ENCODE assay signal across 14 mouse cellular contexts in the genomic region with DNA sequence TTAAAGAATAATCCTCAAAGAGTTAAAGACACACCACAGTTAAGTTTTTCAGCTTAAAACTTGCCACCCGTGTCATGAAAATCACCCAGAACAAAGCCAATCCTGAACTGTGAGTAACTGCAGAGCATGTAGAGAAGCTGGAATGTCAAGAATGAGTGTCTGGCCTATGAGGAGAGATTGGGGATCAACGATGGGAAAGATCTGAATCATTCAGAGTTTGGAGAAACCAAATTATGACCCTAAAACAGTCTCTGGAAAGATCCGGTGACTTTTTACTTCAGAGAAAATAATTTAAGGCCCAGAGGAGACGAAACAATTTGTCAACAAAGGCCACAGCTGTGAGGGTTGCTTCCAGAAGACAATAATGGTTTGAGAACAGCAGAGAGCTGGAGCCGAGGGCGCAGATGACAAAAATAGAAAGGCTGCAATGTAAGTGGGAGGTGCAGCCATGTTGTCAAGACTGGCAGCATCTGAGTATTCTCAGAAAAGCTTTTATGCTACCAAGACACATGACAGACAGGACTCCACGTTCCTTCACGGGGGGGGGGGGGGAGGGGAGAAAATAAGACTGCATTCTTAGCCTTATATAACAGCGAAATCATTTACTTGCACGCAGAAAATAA. TPM values are rescaled to one million over a fixed set of nuclear protein-coding genes. Genes with fewer than 3 reads are reported as not detected.
DNase-seq lines count a peak whose midpoint lies in the region; ATAC-seq and TF ChIP-seq lines count a peak whose summit lies in the region.
"Had no signal": no experiment of that assay in that cellular context is flagged by ENCODE, and none has a peak within 500 bp of the region (broad histone marks: within the 10 kb centered on the region; RNA-seq: fewer than 3 reads in every experiment).

No protein-coding gene starts in this region.

- ATAC-seq in embryonic facial prominence, embryonic 14.5 days (ENCODE audit: low read depth) = peak; percentile 33; the same call in 1 of the 2 replicates
- ATAC-seq in heart, embryonic 11.5 days (replicated peaks; ENCODE audit: insufficient number of reproducible peaks, low FRiP score, low TSS enrichment) = no peak
- peak; percentile 62 for ATAC-seq in Patski
- ATAC-seq in heart, embryonic 15.5 days (replicated peaks; ENCODE audit: insufficient number of reproducible peaks, insufficient read depth, low FRiP score, low read depth) = no peak
- no peak for ATAC-seq in frontal cortex, adult (ENCODE audit: low TSS enrichment)
- ATAC-seq in liver, embryonic 11.5 days (replicated peaks; ENCODE audit: low FRiP score) = no peak

- in situ Hi-C loops in Patski (cut with MboI; ENCODE audit: low pct_unique_long_range_greater_than_20kb) = no loop called here

- H3K4me1 ChIP-seq in embryonic facial prominence, embryonic 14.5 days (ENCODE audit: control insufficient read depth, insufficient read depth, low read length) = peaks cover 3% of the 10 kb centered on the region; the same call in 1 of the 2 replicates
- H3K4me1 ChIP-seq in embryonic facial prominence, embryonic 10.5 days = no peaks in the 10 kb centered on the region; the same call in 1 of the 2 replicates
- H3K4me1 ChIP-seq in heart, embryonic 11.5 days (ENCODE audit: control insufficient read depth, insufficient read depth, low read length) = peaks cover 7% of the 10 kb centered on the region; the same call in 1 of the 2 replicates
- H3K4me1 ChIP-seq in heart, embryonic 15.5 days (replicated peaks) = peaks cover 13% of the 10 kb centered on the region; the same call in 1 of the 2 replicates
- H3K4me1 ChIP-seq in liver, embryonic 11.5 days (replicated peaks; ENCODE audit: control insufficient read depth, insufficient read depth, low read length) = no peaks in the 10 kb centered on the region

- H3K4me2 ChIP-seq in embryonic facial prominence, embryonic 14.5 days (ENCODE audit: low read depth, low read length) = no peak overlapping the region
- no peak overlapping the region for H3K4me2 ChIP-seq in heart, embryonic 11.5 days
- H3K4me2 ChIP-seq in heart, embryonic 15.5 days = no peak overlapping the region
- H3K4me2 ChIP-seq in liver, embryonic 11.5 days = no peak overlapping the region

- no peak overlapping the region for H3K9ac ChIP-seq in embryonic facial prominence, embryonic 14.5 days (ENCODE audit: low read depth, low read length)
- no peak overlapping the region for H3K9ac ChIP-seq in heart, embryonic 11.5 days (ENCODE audit: low read depth, low read length)
- no peak overlapping the region for H3K9ac ChIP-seq in heart, embryonic 15.5 days
- H3K9ac ChIP-seq in liver, embryonic 11.5 days (ENCODE audit: low read depth, low read length) = no peak overlapping the region

- WGBS in embryonic facial prominence, embryonic 14.5 days = 46% methylated on average over 10 of the region's 10 CpGs
- 68% methylated on average over 10 of the region's 10 CpGs for WGBS in embryonic facial prominence, embryonic 10.5 days
- WGBS in heart, embryonic 11.5 days (ENCODE audit: insufficient replicate concordance) = 40% methylated on average over 10 of the region's 10 CpGs
- 34% methylated on average over 10 of the region's 10 CpGs for WGBS in heart, embryonic 15.5 days
- 56% methylated on average over 10 of the region's 10 CpGs for WGBS in liver, embryonic 11.5 days

- CTCF ChIA-PET in Patski (lab: Charles Lee) = interaction anchor here (0.7 kb wide), 1 partner anchor 17 kb away, joined by 3 read pairs; no protein-coding TSS in a partner anchor

- peak; percentile 48 for DNase-seq in embryonic facial prominence, embryonic 14.5 days (ENCODE audit: low spot score)
- DNase-seq in embryonic facial prominence, embryonic 10.5 days (ENCODE audit: low spot score) = no peak
- DNase-seq in heart, postnatal 25 days (ENCODE audit: low spot score) = no peak
- no peak for DNase-seq in Patski (ENCODE audit: low read depth, low spot score)
- DNase-seq in liver, embryonic 11.5 days (ENCODE audit: low spot score) = no peak
- DNase-seq: adrenal gland, postnatal 36 days; cerebellum, adult 18-20 months; embryo, embryonic 11 days; kidney, adult 9 months; lung, adult 2 months; retina, postnatal 1 day had no signal

- H3K27me3 ChIP-seq in embryonic facial prominence, embryonic 14.5 days (replicated peaks; ENCODE audit: control insufficient read depth, insufficient read depth, low read length) = no peaks in the 10 kb centered on the region
- no peaks in the 10 kb centered on the region for H3K27me3 ChIP-seq in embryonic facial prominence, embryonic 10.5 days (replicated peaks; ENCODE audit: low read depth, poor library complexity, severe bottlenecking)
- no peaks in the 10 kb centered on the region for H3K27me3 ChIP-seq in heart, embryonic 11.5 days (ENCODE audit: control insufficient read depth, insufficient read depth, low read length)
- no peaks in the 10 kb centered on the region for H3K27me3 ChIP-seq in Patski
- no peaks in the 10 kb centered on the region for H3K27me3 ChIP-seq in heart, embryonic 15.5 days
- H3K27me3 ChIP-seq in liver, embryonic 11.5 days (replicated peaks; ENCODE audit: control insufficient read depth, insufficient read depth, low read length) = no peaks in the 10 kb centered on the region

- TF ChIP-seq CTCF in Patski (IDR thresholded peaks at IDR 0.05) = no peak

- no peak overlapping the region for H3K4me3 ChIP-seq in embryonic facial prominence, embryonic 14.5 days (ENCODE audit: low read depth, low read length)
- H3K4me3 ChIP-seq in embryonic facial prominence, embryonic 10.5 days = no peak overlapping the region
- no peak overlapping the region for H3K4me3 ChIP-seq in heart, embryonic 11.5 days (ENCODE audit: low read depth, low read length)
- H3K4me3 ChIP-seq in heart, embryonic 15.5 days = no peak overlapping the region
- H3K4me3 ChIP-seq in liver, embryonic 11.5 days (ENCODE audit: low read depth, low read length) = no peak overlapping the region

- no peaks in the 10 kb centered on the region for H3K9me3 ChIP-seq in embryonic facial prominence, embryonic 14.5 days (ENCODE audit: control insufficient read depth, low read length)
- no peaks in the 10 kb centered on the region for H3K9me3 ChIP-seq in embryonic facial prominence, embryonic 10.5 days
- H3K9me3 ChIP-seq in heart, embryonic 11.5 days (replicated peaks; ENCODE audit: control insufficient read depth, low read length) = no peaks in the 10 kb centered on the region
- no peaks in the 10 kb centered on the region for H3K9me3 ChIP-seq in heart, embryonic 15.5 days (replicated peaks)
- no peaks in the 10 kb centered on the region for H3K9me3 ChIP-seq in liver, embryonic 11.5 days (ENCODE audit: control insufficient read depth, low read length)

- intact Hi-C loops in heart, postnatal 25 days (cut with DNase I) = no loop called here

- H3K27ac ChIP-seq in embryonic facial prominence, embryonic 14.5 days (replicated peaks; ENCODE audit: low read depth, low read length) = peak overlapping the region; percentile 53; the same call in 1 of the 2 replicates
- no peak overlapping the region for H3K27ac ChIP-seq in embryonic facial prominence, embryonic 10.5 days (replicated peaks)
- H3K27ac ChIP-seq in heart, embryonic 11.5 days (ENCODE audit: low read depth, low read length) = peak overlapping the region; percentile 88
- peak overlapping the region; percentile 83 for H3K27ac ChIP-seq in heart, embryonic 15.5 days
- no peak overlapping the region for H3K27ac ChIP-seq in liver, embryonic 11.5 days (ENCODE audit: low read depth, low read length)

- H3K36me3 ChIP-seq in embryonic facial prominence, embryonic 14.5 days (ENCODE audit: control insufficient read depth, insufficient read depth, low read length) = no peaks in the 10 kb centered on the region
- no peaks in the 10 kb centered on the region for H3K36me3 ChIP-seq in embryonic facial prominence, embryonic 10.5 days (replicated peaks)
- no peaks in the 10 kb centered on the region for H3K36me3 ChIP-seq in heart, embryonic 11.5 days (ENCODE audit: control insufficient read depth, insufficient read depth, low read length)
- no peaks in the 10 kb centered on the region for H3K36me3 ChIP-seq in heart, embryonic 15.5 days
- H3K36me3 ChIP-seq in liver, embryonic 11.5 days (ENCODE audit: control insufficient read depth, insufficient read depth, low read length) = no peaks in the 10 kb centered on the region

- POLR2A ChIA-PET in Patski (lab: Charles Lee) = no interaction called here

RNA-seq across cellular contexts. Expression of a gene that starts 20.2 kb away (rescaled TPM):
- 2.5 and 2.8 TPM in 2 replicates for polyA plus RNA-seq in embryonic facial prominence, embryonic 14.5 days (2014; fragmentation: Nextera tagmentation; extraction: Ambion mirVana)
- 0.41 TPM in 1 of 2 replicates, not detected in the other for polyA plus RNA-seq in embryonic facial prominence, embryonic 10.5 days (2016; fragmentation: Nextera tagmentation; extraction: Ambion mirVana)
- polyA plus RNA-seq in heart, embryonic 11.5 days (2014; fragmentation: Nextera tagmentation; extraction: Ambion mirVana) = 1.6 and 2.2 TPM in 2 replicates
- total RNA-seq in heart, postnatal 25 days (2021) = 1 to 10 TPM; 6.7 to 7.2 TPM
- 0.19 TPM for polyA plus RNA-seq in Patski (2021)
- polyA plus RNA-seq in heart, embryonic 15.5 days (2015; fragmentation: Nextera tagmentation; extraction: Ambion mirVana) = 1.9 and 4.6 TPM in 2 replicates
- polyA plus RNA-seq in liver, embryonic 11.5 days (2014; fragmentation: Nextera tagmentation; extraction: Ambion mirVana) = 1.1 and 1.8 TPM in 2 replicates

RNA-seq across cellular contexts. Expression of a gene that starts 29.3 kb away (rescaled TPM):
- 42.6 and 57.8 TPM in 2 replicates for polyA plus RNA-seq in embryonic facial prominence, embryonic 14.5 days (2014; fragmentation: Nextera tagmentation; extraction: Ambion mirVana)
- 7.0 and 7.7 TPM in 2 replicates for polyA plus RNA-seq in embryonic facial prominence, embryonic 10.5 days (2016; fragmentation: Nextera tagmentation; extraction: Ambion mirVana)
- polyA plus RNA-seq in heart, embryonic 11.5 days (2014; fragmentation: Nextera tagmentation; extraction: Ambion mirVana) = 38.5 and 45.3 TPM in 2 replicates
- 10 to 100 TPM; 64.5 to 74.4 TPM for total RNA-seq in heart, postnatal 25 days (2021)
- polyA plus RNA-seq in Patski (2021) = not detected
- polyA plus RNA-seq in heart, embryonic 15.5 days (2015; fragmentation: Nextera tagmentation; extraction: Ambion mirVana) = 103 and 106 TPM in 2 replicates
- 33.2 and 33.3 TPM in 2 replicates for polyA plus RNA-seq in liver, embryonic 11.5 days (2014; fragmentation: Nextera tagmentation; extraction: Ambion mirVana)

RNA-seq across cellular contexts. Expression of a gene that starts 36.2 kb away (rescaled TPM):
- polyA plus RNA-seq in embryonic facial prominence, embryonic 14.5 days (2014; fragmentation: Nextera tagmentation; extraction: Ambion mirVana) = 8.5 and 9.3 TPM in 2 replicates
- polyA plus RNA-seq in embryonic facial prominence, embryonic 10.5 days (2016; fragmentation: Nextera tagmentation; extraction: Ambion mirVana) = 0.31 and 0.66 TPM in 2 replicates
- 0.64 and 1.2 TPM in 2 replicates for polyA plus RNA-seq in heart, embryonic 11.5 days (2014; fragmentation: Nextera tagmentation; extraction: Ambion mirVana)
- 10 to 100 TPM; 13.7 to 14.9 TPM for total RNA-seq in heart, postnatal 25 days (2021)
- polyA plus RNA-seq in Patski (2021) = 0.17 TPM
- polyA plus RNA-seq in heart, embryonic 15.5 days (2015; fragmentation: Nextera tagmentation; extraction: Ambion mirVana) = 4.7 and 9.0 TPM in 2 replicates
- polyA plus RNA-seq in liver, embryonic 11.5 days (2014; fragmentation: Nextera tagmentation; extraction: Ambion mirVana) = 0.15 and 0.48 TPM in 2 replicates

RNA-seq across cellular contexts. Expression of a gene that starts 42.2 kb away (rescaled TPM):
- 34.7 and 39.3 TPM in 2 replicates for polyA plus RNA-seq in embryonic facial prominence, embryonic 14.5 days (2014; fragmentation: Nextera tagmentation; extraction: Ambion mirVana)
- polyA plus RNA-seq in embryonic facial prominence, embryonic 10.5 days (2016; fragmentation: Nextera tagmentation; extraction: Ambion mirVana) = 0.71 and 0.88 TPM in 2 replicates
- 2.0 and 2.1 TPM in 2 replicates for polyA plus RNA-seq in heart, embryonic 11.5 days (2014; fragmentation: Nextera tagmentation; extraction: Ambion mirVana)
- 1 to 10 TPM; 1.1 to 1.4 TPM for total RNA-seq in heart, postnatal 25 days (2021)
- polyA plus RNA-seq in Patski (2021) = not detected
- 2.1 and 6.9 TPM in 2 replicates for polyA plus RNA-seq in heart, embryonic 15.5 days (2015; fragmentation: Nextera tagmentation; extraction: Ambion mirVana)
- 8.5 and 9.2 TPM in 2 replicates for polyA plus RNA-seq in liver, embryonic 11.5 days (2014; fragmentation: Nextera tagmentation; extraction: Ambion mirVana)

Comparison
In these comparisons a context has a peak if more than half of its experiments do, and no peak if none do; other contexts are left out.
1. H3K27ac ChIP-seq: peak in embryonic facial prominence, embryonic 14.5 days (single experiment), heart, embryonic 11.5 days (single experiment) and heart, embryonic 15.5 days (single experiment); none in embryonic facial prominence, embryonic 10.5 days (single experiment) and liver, embryonic 11.5 days (single experiment).
2. ATAC-seq: peak in embryonic facial prominence, embryonic 14.5 days (single experiment) and Patski (single experiment); none in heart, embryonic 11.5 days (single experiment), heart, embryonic 15.5 days (single experiment), frontal cortex, adult (single experiment) and liver, embryonic 11.5 days (single experiment).